Mouse (Mus musculus) myocyte (in vitro differentiated cells): ENCODE results near the gene Pkd1.

Experiments
- E2F4 ChIP-seq: IDR thresholded peaks from one replicate; pipeline ENCODE4 v1.6.1; 2011; ENCODE audit warnings: mild to moderate bottlenecking, control low read depth, moderate library complexity; ENCODE audit not compliant: insufficient read depth
- POLR2A ChIP-seq: IDR thresholded peaks from one replicate; pipeline ENCODE4 v1.6.1; 2011; ENCODE audit warnings: low read depth, mild to moderate bottlenecking, control low read depth, moderate library complexity; ENCODE audit not compliant: insufficient read length

- TF ChIP-seq E2F4 (no peak), POLR2A (no peak)
Measured at GRCm38 (mm10) chr17:24633831-24634230, 84.2 kb downstream of the Pkd1 start.
